Mouse (Mus musculus) stomach, embryonic 15.5 days (tissue): ENCODE measurements around the gene Dse. TPM values are rescaled to one million over a fixed set of nuclear protein-coding genes. Genes with fewer than 3 reads are reported as not detected.
A peak's percentile ranks its signal among the peaks of the same experiment; 100 is the strongest.

ENCODE experiments used
- ATAC-seq: fragments of 200-750 bp; cut with Nextera tagmentation; 2 replicates; pipeline ENCODE4 v1.8.0; 2017; ENCODE audit warnings: low read depth, moderate number of reproducible peaks, moderate TSS enrichment; ENCODE audit not compliant: insufficient read depth, low FRiP score
- H3K27ac ChIP-seq: fragments of 300-500 bp; sonication (generic); 2 replicates; pipeline ENCODE4 v1.5.1; 2015; ENCODE audit warnings: mild to moderate bottlenecking, inconsistent platforms
- H3K27me3 ChIP-seq: fragments of 300-500 bp; sonication (generic); replicated peaks from 2 replicates; pipeline ENCODE4 v1.6.1; 2015; ENCODE audit warnings: inconsistent platforms
- H3K36me3 ChIP-seq: fragments of 300-500 bp; sonication (generic); 2 replicates; pipeline ENCODE4 v1.6.1; 2015; ENCODE audit warnings: inconsistent platforms
- H3K4me1 ChIP-seq: fragments of 300-500 bp; sonication (generic); 2 replicates; pipeline ENCODE4 v1.6.1; 2015; ENCODE audit warnings: inconsistent platforms
- H3K4me2 ChIP-seq: fragments of 300-500 bp; sonication (generic); 2 replicates; pipeline ENCODE4 v1.6.1; 2015; ENCODE audit warnings: mild to moderate bottlenecking, inconsistent platforms
- H3K4me3 ChIP-seq: fragments of 300-500 bp; sonication (generic); replicated peaks from 2 replicates; pipeline ENCODE4 v1.5.1; 2015; ENCODE audit warnings: inconsistent platforms
- H3K9ac ChIP-seq: fragments of 300-500 bp; sonication (generic); 2 replicates; pipeline ENCODE4 v1.6.1; 2015; ENCODE audit warnings: inconsistent platforms
- H3K9me3 ChIP-seq: fragments of 300-500 bp; sonication (generic); 2 replicates; pipeline ENCODE4 v1.6.1; 2016; ENCODE audit warnings: inconsistent platforms
- WGBS: fragments of 180-500 bp; shearing (Covaris S2); methylation state at CpG from one replicate; pipeline ENCODE4 v1.1.7; 2015; 5-methylcytosine and 5-hydroxymethylcytosine counted together
- polyA plus RNA-seq: library from polyadenylated mRNA; unstranded; fragments of >200 nt; fragmentation: Nextera tagmentation; extraction: Ambion mirVana; gene quantifications from 2 replicates; pipeline ENCODE4 v1.2.1, GENCODE M21; 2015

Dse gene
- polyA plus RNA-seq, 1 experiment from 2014 or later: 19.2 TPM

DNA sequence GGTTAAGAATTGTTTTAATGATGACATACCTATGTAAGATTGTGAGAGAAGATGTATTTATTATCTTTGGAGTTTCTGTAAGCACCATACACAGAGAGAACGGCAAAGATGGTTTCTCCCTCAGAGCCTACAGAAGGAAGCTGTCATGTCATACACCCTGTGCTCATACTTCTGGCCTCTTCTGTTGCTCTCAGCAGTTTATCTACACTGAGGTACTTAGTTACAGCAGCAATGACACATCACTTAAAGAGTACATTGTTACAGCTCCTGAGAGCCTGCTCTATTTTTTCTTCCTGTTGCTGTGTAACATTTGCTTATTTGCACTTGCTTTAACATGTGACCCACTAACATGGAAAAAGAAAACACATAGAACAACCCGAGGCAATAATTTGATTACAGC lies 40.5 kb downstream of the Dse start:
- ATAC-seq: no peak
- WGBS: 71% methylated on average over 2 of the region's 2 CpGs
- no peak overlapping the region for H3K9ac ChIP-seq

DNA sequence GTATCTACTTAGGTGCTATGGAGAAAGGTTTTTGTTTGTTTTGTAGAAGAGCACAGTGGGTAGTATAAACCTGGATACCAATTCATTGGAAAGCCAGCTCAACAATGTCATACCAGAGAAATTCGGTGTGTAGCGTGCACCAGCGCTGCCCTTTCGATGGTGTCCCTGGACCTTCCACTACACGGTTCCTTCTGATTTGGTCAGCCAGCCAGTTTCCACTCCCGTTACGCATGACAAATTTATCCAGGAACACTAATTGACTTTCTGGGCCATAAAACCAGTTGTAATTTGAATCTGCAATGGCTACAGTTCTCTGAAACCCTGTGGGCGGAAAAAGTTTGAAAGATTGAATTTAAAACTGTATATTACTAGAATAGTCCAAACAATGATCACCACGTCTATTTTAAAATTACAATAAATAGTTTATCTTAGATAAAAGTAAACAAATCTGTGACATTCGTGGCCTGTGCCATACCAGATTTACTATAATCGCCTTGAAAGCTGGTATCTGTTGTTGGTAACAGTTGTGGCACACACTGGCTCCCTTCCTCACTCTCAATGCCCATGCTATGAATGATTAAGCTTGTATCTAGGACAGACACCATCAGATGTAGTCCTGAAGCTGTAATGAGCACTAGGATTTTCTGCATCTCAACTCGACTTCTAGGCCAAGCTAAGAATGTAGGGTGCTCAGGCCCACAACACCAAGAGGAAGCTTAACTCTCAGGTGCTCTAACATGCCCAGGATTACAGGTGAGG lies 51.5 kb downstream of the Dse start:
- Histone ChIP-seq H3K9ac (no peak overlapping the region), H3K9me3 (no peaks in the 10 kb centered on the region), H3K36me3 (no peaks in the 10 kb centered on the region), H3K4me1 (no peaks in the 10 kb centered on the region), H3K27me3 (no peaks in the 10 kb centered on the region), H3K4me2 (no peak overlapping the region), H3K4me3 (no peak overlapping the region), H3K27ac (no peak overlapping the region)
- no peak for ATAC-seq
- 77% methylated on average over 12 of the region's 12 CpGs for WGBS

More for the DNA sequence above, 40.5 kb downstream of the Dse start:
- no peak overlapping the region for H3K4me2 ChIP-seq
- H3K27me3 ChIP-seq: no peaks in the 10 kb centered on the region
- H3K36me3 ChIP-seq: no peaks in the 10 kb centered on the region
- H3K9me3 ChIP-seq: no peaks in the 10 kb centered on the region
- no peak overlapping the region for H3K4me3 ChIP-seq
- H3K27ac ChIP-seq: no peak overlapping the region
- H3K4me1 ChIP-seq: no peaks in the 10 kb centered on the region

DNA sequence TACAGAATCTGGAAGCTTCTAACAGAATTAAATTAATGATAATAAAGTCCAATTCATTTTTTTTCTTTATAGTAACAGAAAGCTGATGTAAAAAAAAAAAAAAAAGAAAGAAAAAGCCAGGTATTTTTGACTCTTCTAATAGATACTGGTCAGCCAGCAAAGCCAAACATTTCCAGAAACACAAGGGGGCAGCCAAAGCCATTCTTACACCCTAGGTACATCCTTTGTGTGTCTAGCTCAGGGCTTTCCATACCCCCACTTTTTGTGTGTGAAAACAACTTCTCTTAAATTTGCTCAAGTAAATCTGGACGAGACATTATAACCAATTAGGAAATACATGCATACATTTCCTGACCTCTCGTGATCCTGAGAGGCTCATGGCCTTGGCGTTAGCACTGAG lies 55.7 kb downstream of the Dse start:
- H3K4me2 ChIP-seq: no peak overlapping the region
- H3K4me1 ChIP-seq: no peaks in the 10 kb centered on the region
- ATAC-seq: no peak
- H3K27me3 ChIP-seq: no peaks in the 10 kb centered on the region
- H3K36me3 ChIP-seq: no peaks in the 10 kb centered on the region
- H3K4me3 ChIP-seq: no peak overlapping the region
- no peak overlapping the region for H3K27ac ChIP-seq
- no peak overlapping the region for H3K9ac ChIP-seq
- WGBS: 77% methylated on average over 3 of the region's 3 CpGs
- no peaks in the 10 kb centered on the region for H3K9me3 ChIP-seq

DNA sequence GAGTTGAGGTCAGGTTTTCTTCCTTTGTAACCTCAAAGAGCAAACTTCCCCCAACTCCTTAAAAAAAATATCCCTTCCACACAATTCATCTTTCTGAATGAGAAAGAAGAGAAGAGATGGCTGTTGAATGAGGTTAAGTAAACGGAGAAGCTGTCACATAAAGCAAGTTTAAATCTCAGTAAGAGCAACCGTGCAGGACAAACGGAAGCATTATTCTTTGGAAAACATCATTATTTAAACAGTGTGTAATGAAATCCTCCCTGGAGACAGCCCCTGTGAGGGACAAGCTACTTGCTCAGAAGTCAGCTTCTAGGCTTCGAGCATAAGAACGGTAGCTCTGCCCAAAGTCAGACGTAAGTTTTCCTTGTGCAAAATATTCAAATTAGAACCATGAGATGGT lies 57.1 kb downstream of the Dse start:
- 22% methylated on average over 6 of the region's 6 CpGs for WGBS
- no peak overlapping the region for H3K9ac ChIP-seq
- no peaks in the 10 kb centered on the region for H3K36me3 ChIP-seq
- ATAC-seq: no peak
- H3K27ac ChIP-seq: no peak overlapping the region
- no peaks in the 10 kb centered on the region for H3K9me3 ChIP-seq
- no peaks in the 10 kb centered on the region for H3K27me3 ChIP-seq
- H3K4me3 ChIP-seq: no peak overlapping the region
- no peak overlapping the region for H3K4me2 ChIP-seq
- no peaks in the 10 kb centered on the region for H3K4me1 ChIP-seq

DNA sequence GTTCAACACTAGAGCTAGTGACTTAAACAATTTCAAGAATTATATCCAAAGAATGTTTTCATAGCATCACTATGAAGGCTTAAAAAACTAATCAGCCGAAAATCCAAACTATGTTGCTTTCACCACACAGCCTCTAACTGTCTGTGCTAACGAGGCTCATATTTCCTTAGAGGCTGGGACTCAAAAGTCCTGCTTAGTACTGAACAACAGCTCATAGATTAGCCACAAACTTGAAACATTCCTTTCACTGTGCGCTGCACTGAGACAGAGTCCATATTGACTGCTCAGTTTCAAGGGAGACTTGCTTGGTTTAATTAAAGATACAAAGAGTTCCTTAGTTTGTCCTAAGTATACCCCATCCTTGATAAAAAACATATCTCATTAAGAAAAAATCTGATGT lies 57.7 kb downstream of the Dse start:
- Histone ChIP-seq H3K4me2 (no peak overlapping the region), H3K4me1 (no peaks in the 10 kb centered on the region), H3K4me3 (no peak overlapping the region), H3K36me3 (no peaks in the 10 kb centered on the region), H3K27me3 (no peaks in the 10 kb centered on the region), H3K9ac (no peak overlapping the region), H3K9me3 (no peaks in the 10 kb centered on the region), H3K27ac (no peak overlapping the region)
- WGBS: 71% methylated on average over 3 of the region's 3 CpGs
- no peak for ATAC-seq

DNA sequence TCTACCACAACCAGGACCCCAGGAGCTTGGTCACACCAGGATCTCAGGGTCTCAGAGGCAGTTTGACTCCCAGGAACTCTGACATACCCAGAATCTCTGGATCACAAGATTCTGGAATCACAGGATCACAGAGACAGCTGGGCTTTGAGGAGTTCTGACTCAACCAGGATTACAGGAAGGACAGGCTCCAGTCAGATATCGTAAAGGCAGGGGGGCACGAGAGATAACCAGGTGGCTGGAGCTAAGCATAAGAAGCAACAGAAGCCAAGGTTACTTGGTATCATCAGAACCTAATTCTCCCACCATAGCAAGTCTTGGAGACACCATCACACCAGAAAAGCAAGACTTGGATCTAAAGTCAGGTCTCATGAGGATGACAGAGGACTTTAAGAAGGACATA lies 65.8 kb downstream of the Dse start:
- ATAC-seq: no peak
- H3K4me1 ChIP-seq: no peaks in the 10 kb centered on the region
- no peaks in the 10 kb centered on the region for H3K36me3 ChIP-seq
- H3K9me3 ChIP-seq: no peaks in the 10 kb centered on the region
- WGBS: 88% methylated on average over 2 of the region's 2 CpGs
- H3K4me2 ChIP-seq: no peak overlapping the region
- no peaks in the 10 kb centered on the region for H3K27me3 ChIP-seq
- no peak overlapping the region for H3K9ac ChIP-seq
- H3K27ac ChIP-seq: no peak overlapping the region
- no peak overlapping the region for H3K4me3 ChIP-seq

DNA sequence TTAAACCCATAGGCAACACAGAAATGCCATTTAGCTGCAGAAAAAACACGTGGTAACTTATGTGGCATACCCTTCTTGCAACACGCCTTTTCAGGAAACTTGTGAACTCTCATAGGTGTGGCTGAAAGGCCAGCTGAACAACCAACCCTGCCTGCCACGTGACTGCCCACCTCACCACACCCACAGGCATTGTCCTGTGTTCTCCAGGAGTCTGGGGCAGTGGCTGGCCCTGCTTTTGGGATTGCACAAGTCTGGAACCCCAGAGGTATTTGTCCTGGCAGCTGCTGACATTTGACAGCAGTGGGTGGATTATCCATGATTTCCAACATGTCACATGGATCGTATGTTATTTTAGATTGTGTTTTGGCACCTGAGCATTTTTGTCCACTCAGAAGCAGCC lies 67.7 kb downstream of the Dse start:
- Histone ChIP-seq H3K4me3 (no peak overlapping the region), H3K4me2 (no peak overlapping the region), H3K9ac (no peak overlapping the region), H3K4me1 (no peaks in the 10 kb centered on the region), H3K27ac (no peak overlapping the region), H3K27me3 (no peaks in the 10 kb centered on the region), H3K9me3 (no peaks in the 10 kb centered on the region), H3K36me3 (no peaks in the 10 kb centered on the region)
- WGBS: 55% methylated on average over 4 of the region's 4 CpGs
- ATAC-seq: no peak

DNA sequence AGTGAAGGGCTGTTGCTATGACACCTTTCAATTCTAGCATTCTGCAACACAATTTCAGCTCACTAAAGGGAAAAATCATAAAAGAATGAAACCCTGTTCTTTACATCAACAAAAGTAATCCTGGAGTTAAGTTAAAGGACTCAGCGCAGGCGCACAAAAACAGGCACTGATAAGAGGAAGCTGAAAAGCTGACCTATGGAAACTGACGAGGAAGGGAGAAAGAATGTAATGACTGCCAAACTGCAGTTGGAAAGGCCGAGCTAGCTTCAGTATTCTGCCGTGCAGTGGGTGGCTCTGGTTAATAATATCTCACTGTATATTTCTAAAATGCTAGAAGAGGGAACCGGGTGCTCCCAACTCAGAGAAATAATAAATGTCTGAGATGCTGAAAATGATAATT lies 69.5 kb downstream of the Dse start:
- H3K36me3 ChIP-seq: no peaks in the 10 kb centered on the region
- no peaks in the 10 kb centered on the region for H3K4me1 ChIP-seq
- no peak overlapping the region for H3K4me3 ChIP-seq
- no peaks in the 10 kb centered on the region for H3K27me3 ChIP-seq
- WGBS: 36% methylated on average over 6 of the region's 6 CpGs
- no peak overlapping the region for H3K4me2 ChIP-seq
- no peak overlapping the region for H3K27ac ChIP-seq
- H3K9me3 ChIP-seq: no peaks in the 10 kb centered on the region
- no peak overlapping the region for H3K9ac ChIP-seq
- ATAC-seq: no peak

DNA sequence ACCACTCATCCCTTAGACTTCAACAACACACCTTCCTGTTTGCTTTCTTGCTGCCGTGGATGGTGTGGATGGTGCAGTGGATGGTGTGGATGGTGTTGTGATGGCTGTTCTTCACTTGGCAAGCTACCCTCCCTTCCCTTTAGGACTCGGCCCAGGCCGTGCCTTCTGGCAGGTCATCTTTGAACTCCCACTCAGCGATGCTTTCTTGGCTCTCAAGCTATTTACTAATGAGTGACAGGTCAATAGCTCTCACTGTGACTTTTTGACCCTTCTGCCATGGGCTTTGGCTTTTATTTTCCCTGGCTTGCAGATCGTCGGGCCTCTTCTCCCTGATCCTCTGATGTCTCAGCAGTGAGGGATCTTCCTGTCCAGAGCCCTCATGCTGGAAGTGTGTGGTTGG lies 71.1 kb downstream of the Dse start:
- no peak overlapping the region for H3K9ac ChIP-seq
- no peak overlapping the region for H3K4me3 ChIP-seq
- H3K9me3 ChIP-seq: no peaks in the 10 kb centered on the region
- no peaks in the 10 kb centered on the region for H3K27me3 ChIP-seq
- H3K4me2 ChIP-seq: no peak overlapping the region
- no peak overlapping the region for H3K27ac ChIP-seq
- no peaks in the 10 kb centered on the region for H3K4me1 ChIP-seq
- WGBS: 30% methylated on average over 6 of the region's 6 CpGs
- ATAC-seq: no peak
- no peaks in the 10 kb centered on the region for H3K36me3 ChIP-seq

DNA sequence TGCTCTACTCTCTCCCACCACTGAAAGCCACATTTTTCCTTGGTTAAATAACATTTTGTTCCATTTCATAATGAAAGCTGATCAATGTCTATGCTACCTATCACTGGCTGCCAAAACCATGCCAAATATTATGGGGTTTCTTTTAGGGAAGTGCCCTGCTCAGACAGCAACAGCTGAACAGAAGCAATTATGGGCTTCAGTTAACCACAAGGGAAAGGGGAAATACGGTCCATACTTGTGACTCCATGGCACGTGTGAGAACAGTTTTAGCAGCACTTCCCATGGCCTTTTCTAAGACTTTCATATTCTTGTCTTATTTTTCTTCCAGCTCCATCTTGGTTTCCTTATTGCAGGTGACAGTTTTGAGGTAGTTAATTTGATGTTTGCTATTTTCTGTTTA lies 76.2 kb downstream of the Dse start:
- Histone ChIP-seq H3K27me3 (no peaks in the 10 kb centered on the region), H3K36me3 (no peaks in the 10 kb centered on the region), H3K9ac (no peak overlapping the region), H3K27ac (no peak overlapping the region), H3K4me1 (peaks cover 4% of the 10 kb centered on the region; the same call in 1 of the 2 replicates), H3K4me3 (no peak overlapping the region), H3K9me3 (no peaks in the 10 kb centered on the region), H3K4me2 (no peak overlapping the region)
- 64% methylated on average over 2 of the region's 2 CpGs for WGBS
- no peak for ATAC-seq

DNA sequence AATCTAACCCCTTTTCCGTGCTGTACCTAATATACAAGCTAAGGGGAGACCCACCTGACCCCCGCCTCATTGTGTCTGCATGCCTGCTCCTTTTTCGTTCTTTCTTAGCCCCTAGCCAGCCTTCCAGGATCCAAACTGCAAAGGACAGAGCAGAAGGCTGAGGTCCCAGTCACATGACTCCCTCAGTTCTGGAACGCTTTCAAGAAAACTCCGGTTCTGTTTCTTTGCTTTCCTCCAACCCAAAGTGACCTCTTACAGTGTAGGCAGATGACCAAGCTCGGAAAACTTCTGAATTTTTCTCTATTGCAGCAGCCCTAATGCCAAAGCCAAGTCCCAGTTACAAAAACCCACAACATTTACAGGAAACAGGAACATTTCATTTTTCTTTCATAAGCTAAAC lies 79.1 kb downstream of the Dse start:
- Histone ChIP-seq H3K9ac (no peak overlapping the region), H3K27me3 (no peaks in the 10 kb centered on the region), H3K9me3 (no peaks in the 10 kb centered on the region), H3K4me1 (peaks cover 4% of the 10 kb centered on the region; the same call in 1 of the 2 replicates), H3K27ac (no peak overlapping the region), H3K36me3 (no peaks in the 10 kb centered on the region), H3K4me2 (no peak overlapping the region), H3K4me3 (no peak overlapping the region)
- ATAC-seq: no peak
- WGBS: 74% methylated on average over 6 of the region's 6 CpGs

DNA sequence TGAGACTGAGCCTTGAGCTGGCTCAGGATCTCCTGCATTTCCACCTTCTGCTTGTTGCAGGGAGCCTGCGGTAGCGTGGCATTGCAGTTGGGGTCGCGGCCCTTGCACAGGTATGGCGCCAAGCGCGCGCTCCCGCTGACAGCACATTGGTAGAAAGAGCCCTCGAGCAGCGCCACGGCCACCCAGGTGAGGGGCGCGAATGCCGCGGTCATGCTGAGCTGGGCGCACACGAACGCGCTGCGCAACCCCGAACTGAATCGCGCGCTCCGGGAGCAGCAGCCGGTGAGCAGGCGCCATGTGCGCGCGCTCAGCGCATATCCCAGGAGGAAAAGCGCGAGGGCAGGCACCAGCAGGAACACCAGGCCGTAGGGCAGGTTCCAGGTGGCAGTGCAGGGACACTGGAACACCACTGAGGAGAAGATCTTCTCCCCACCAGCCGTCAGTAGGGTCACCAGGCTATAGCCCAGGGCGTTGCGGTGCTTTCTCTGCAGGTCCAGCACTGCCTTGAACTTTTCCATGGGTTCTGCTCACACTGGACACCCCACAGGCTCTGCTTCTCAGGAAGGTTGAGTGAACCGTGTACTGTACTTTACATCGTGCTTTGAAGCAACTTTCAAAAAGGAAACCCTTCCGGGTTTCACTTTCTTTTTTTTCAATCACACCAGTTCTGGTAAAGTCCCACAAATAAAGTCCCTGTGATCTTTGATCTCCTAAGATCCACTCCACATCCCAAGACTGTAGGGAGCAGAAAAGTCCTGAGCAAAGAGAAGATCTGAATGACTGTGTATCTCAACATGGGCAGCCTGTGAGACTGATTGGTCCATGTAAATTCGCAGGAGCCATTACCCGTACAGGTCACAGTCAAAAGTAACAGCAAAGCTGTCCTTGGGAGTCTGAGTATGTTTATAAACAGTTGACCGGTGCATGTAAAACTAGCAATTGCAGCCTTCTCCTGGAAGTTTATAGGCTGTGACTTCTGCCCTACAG lies 79.8 kb downstream of the Dse start, which contains the start of gene Calhm6:
Calhm6 (minus strand) TSS at position 593 of the 987 bp plus-strand sequence.
- Histone ChIP-seq H3K4me1 (peaks cover 4% of the 10 kb centered on the region; the same call in 1 of the 2 replicates), H3K4me3 (peak within 1 kb of the TSS; percentile 51), H3K9ac (no peak within 1 kb of the TSS; the same call in 1 of the 2 replicates), H3K27me3 (no peaks in the 10 kb centered on the region), H3K4me2 (peak within 1 kb of the TSS; percentile 83), H3K36me3 (no peaks in the 10 kb centered on the region), H3K27ac (no peak within 1 kb of the TSS), H3K9me3 (no peaks in the 10 kb centered on the region)
- 18% methylated on average over 44 of the region's 44 CpGs for WGBS
- peak; percentile 81 for ATAC-seq
